Mouse (Mus musculus): ENCODE results near the gene Slc6a16. TPM values are rescaled to one million over a fixed set of nuclear protein-coding genes. Genes with fewer than 3 reads are reported as not detected.

The Slc6a16 gene
- polyA plus RNA-seq, 1 experiment from 2014 or later: 0.24 TPM

Other genes with a start within 250 kb of the Slc6a16 start
- gene Irf3, start 243.4 kb upstream of the Slc6a16 start, polyA plus RNA-seq (2015; fragmentation: Nextera tagmentation; extraction: Ambion mirVana): 63.0 and 70.7 TPM in 2 replicates
- 21.3 and 21.6 TPM in 2 replicates for gene Bcl2l12, start 242.4 kb upstream of the Slc6a16 start, polyA plus RNA-seq (2015; fragmentation: Nextera tagmentation; extraction: Ambion mirVana)
- 38.1 and 47.7 TPM in 2 replicates for gene Scaf1, start 224.7 kb upstream of the Slc6a16 start, polyA plus RNA-seq (2015; fragmentation: Nextera tagmentation; extraction: Ambion mirVana)
- 8.4 and 9.6 TPM in 2 replicates for gene Rras, start 223.1 kb upstream of the Slc6a16 start, polyA plus RNA-seq (2015; fragmentation: Nextera tagmentation; extraction: Ambion mirVana)
- gene Prr12, start 188.2 kb upstream of the Slc6a16 start, polyA plus RNA-seq (2015; fragmentation: Nextera tagmentation; extraction: Ambion mirVana): 14.0 and 17.0 TPM in 2 replicates
- gene Nosip, start 178.7 kb upstream of the Slc6a16 start, polyA plus RNA-seq (2015; fragmentation: Nextera tagmentation; extraction: Ambion mirVana): 56.5 and 61.8 TPM in 2 replicates
- gene Prrg2, start 178.4 kb upstream of the Slc6a16 start, polyA plus RNA-seq (2015; fragmentation: Nextera tagmentation; extraction: Ambion mirVana): 13.2 and 14.5 TPM in 2 replicates
- 57.7 and 69.8 TPM in 2 replicates for gene Rcn3, start 148.9 kb upstream of the Slc6a16 start, polyA plus RNA-seq (2015; fragmentation: Nextera tagmentation; extraction: Ambion mirVana)
- gene Fcgrt, start 137.2 kb upstream of the Slc6a16 start, polyA plus RNA-seq (2015; fragmentation: Nextera tagmentation; extraction: Ambion mirVana): 17.6 and 18.4 TPM in 2 replicates
- 1,074 TPM in 2 replicates for gene Rps11, start 116.6 kb upstream of the Slc6a16 start, polyA plus RNA-seq (2015; fragmentation: Nextera tagmentation; extraction: Ambion mirVana)
- 838 and 877 TPM in 2 replicates for gene Rpl13a, start 112.3 kb upstream of the Slc6a16 start, polyA plus RNA-seq (2015; fragmentation: Nextera tagmentation; extraction: Ambion mirVana)
- gene Gm45713, start 104.9 kb upstream of the Slc6a16 start, polyA plus RNA-seq (2015; fragmentation: Nextera tagmentation; extraction: Ambion mirVana): 0.24 TPM in 1 of 2 replicates, not detected in the other
- 0.82 and 1.3 TPM in 2 replicates for gene Flt3l, start 104.7 kb upstream of the Slc6a16 start, polyA plus RNA-seq (2015; fragmentation: Nextera tagmentation; extraction: Ambion mirVana)
- gene Pih1d1, start 86.8 kb upstream of the Slc6a16 start, polyA plus RNA-seq (2015; fragmentation: Nextera tagmentation; extraction: Ambion mirVana): 93.0 and 96.0 TPM in 2 replicates
- 24.7 and 27.2 TPM in 2 replicates for gene Aldh16a1, start 86.5 kb upstream of the Slc6a16 start, polyA plus RNA-seq (2015; fragmentation: Nextera tagmentation; extraction: Ambion mirVana)
- 0.34 and 1.8 TPM in 2 replicates for gene Slc17a7, start 77.1 kb upstream of the Slc6a16 start, polyA plus RNA-seq (2015; fragmentation: Nextera tagmentation; extraction: Ambion mirVana)
- not detected in 2 replicates for gene Gfy, start 61.5 kb upstream of the Slc6a16 start, polyA plus RNA-seq (2015; fragmentation: Nextera tagmentation; extraction: Ambion mirVana)
- gene Pth2, start 60.1 kb upstream of the Slc6a16 start, polyA plus RNA-seq (2015; fragmentation: Nextera tagmentation; extraction: Ambion mirVana): 1.8 and 2.1 TPM in 2 replicates
- 0.59 and 0.97 TPM in 2 replicates for gene Ccdc155, start 36.2 kb upstream of the Slc6a16 start, polyA plus RNA-seq (2015; fragmentation: Nextera tagmentation; extraction: Ambion mirVana)
- 1.5 and 1.6 TPM in 2 replicates for gene Dkkl1, start 28.9 kb upstream of the Slc6a16 start, polyA plus RNA-seq (2015; fragmentation: Nextera tagmentation; extraction: Ambion mirVana)
- gene Tead2, start 25.3 kb upstream of the Slc6a16 start, polyA plus RNA-seq (2015; fragmentation: Nextera tagmentation; extraction: Ambion mirVana): 112 and 124 TPM in 2 replicates
- gene Cd37, start 2.0 kb upstream of the Slc6a16 start, polyA plus RNA-seq (2015; fragmentation: Nextera tagmentation; extraction: Ambion mirVana): 0.84 and 1.5 TPM in 2 replicates
- gene Slc6a21, start 36.4 kb downstream of the Slc6a16 start, polyA plus RNA-seq (2015; fragmentation: Nextera tagmentation; extraction: Ambion mirVana): not detected in 2 replicates
- 7.3 and 10.8 TPM in 2 replicates for gene Trpm4, start 92.7 kb downstream of the Slc6a16 start, polyA plus RNA-seq (2015; fragmentation: Nextera tagmentation; extraction: Ambion mirVana)
- gene Hrc, start 94.2 kb downstream of the Slc6a16 start, polyA plus RNA-seq (2015; fragmentation: Nextera tagmentation; extraction: Ambion mirVana): 0.10 and 0.26 TPM in 2 replicates
- 17.2 and 19.8 TPM in 2 replicates for gene Ppfia3, start 125.9 kb downstream of the Slc6a16 start, polyA plus RNA-seq (2015; fragmentation: Nextera tagmentation; extraction: Ambion mirVana)
- gene Lin7b, start 129.5 kb downstream of the Slc6a16 start, polyA plus RNA-seq (2015; fragmentation: Nextera tagmentation; extraction: Ambion mirVana): 7.1 and 7.9 TPM in 2 replicates
- 223 and 238 TPM in 2 replicates for gene Snrnp70, start 154.7 kb downstream of the Slc6a16 start, polyA plus RNA-seq (2015; fragmentation: Nextera tagmentation; extraction: Ambion mirVana)
- gene Kcna7, start 164.6 kb downstream of the Slc6a16 start, polyA plus RNA-seq (2015; fragmentation: Nextera tagmentation; extraction: Ambion mirVana): not detected in 2 replicates
- gene Ntf5, start 172.6 kb downstream of the Slc6a16 start, polyA plus RNA-seq (2015; fragmentation: Nextera tagmentation; extraction: Ambion mirVana): not detected in 2 replicates
- 0.50 TPM in 1 of 2 replicates, not detected in the other for gene Lhb, start 179.7 kb downstream of the Slc6a16 start, polyA plus RNA-seq (2015; fragmentation: Nextera tagmentation; extraction: Ambion mirVana)
- 20.6 and 23.4 TPM in 2 replicates for gene Gys1, start 193.8 kb downstream of the Slc6a16 start, polyA plus RNA-seq (2015; fragmentation: Nextera tagmentation; extraction: Ambion mirVana)
- 121 and 123 TPM in 2 replicates for gene Ruvbl2, start 197.0 kb downstream of the Slc6a16 start, polyA plus RNA-seq (2015; fragmentation: Nextera tagmentation; extraction: Ambion mirVana)
- 6,845 and 7,096 TPM in 2 replicates for gene Ftl1, start 218.8 kb downstream of the Slc6a16 start, polyA plus RNA-seq (2015; fragmentation: Nextera tagmentation; extraction: Ambion mirVana)
- gene Bax, start 225.8 kb downstream of the Slc6a16 start, polyA plus RNA-seq (2015; fragmentation: Nextera tagmentation; extraction: Ambion mirVana): 259 and 265 TPM in 2 replicates
- gene Tulp2, start 240.8 kb downstream of the Slc6a16 start, polyA plus RNA-seq (2015; fragmentation: Nextera tagmentation; extraction: Ambion mirVana): 0.22 TPM in 1 of 2 replicates, not detected in the other
- not detected in 2 replicates for gene Gm45808, start 245.7 kb downstream of the Slc6a16 start, polyA plus RNA-seq (2015; fragmentation: Nextera tagmentation; extraction: Ambion mirVana)
- 3.3 and 3.6 TPM in 2 replicates for gene Dhdh, start 247.7 kb downstream of the Slc6a16 start, polyA plus RNA-seq (2015; fragmentation: Nextera tagmentation; extraction: Ambion mirVana)

Data from midbrain, embryonic 13.5 days (tissue).